In genomic region chr9:47867474-47867873, GRCm38 (mm10) we compare ENCODE assay signal across 24 mouse cellular contexts.
A peak's percentile ranks its signal among the peaks of the same experiment; 100 is the strongest.
DNase-seq lines count a peak whose midpoint lies in the region; ATAC-seq lines count a peak whose summit lies in the region.
"Had no signal": no experiment of that assay in that cellular context is flagged by ENCODE, and none has a peak within 500 bp of the region (broad histone marks: within the 10 kb centered on the region; RNA-seq: fewer than 3 reads in every experiment).

No protein-coding gene starts in this region.

- H3K4me1 ChIP-seq in embryonic facial prominence, embryonic 11.5 days (ENCODE audit: control insufficient read depth, insufficient read depth, low read length) = peaks cover 4% of the 10 kb centered on the region
- H3K4me1 ChIP-seq in embryonic facial prominence, embryonic 10.5 days = peaks cover 30% of the 10 kb centered on the region
- H3K4me1 ChIP-seq in kidney, embryonic 14.5 days (ENCODE audit: control insufficient read depth, insufficient read depth, low read length) = peaks cover 13% of the 10 kb centered on the region
- peaks cover 16% of the 10 kb centered on the region for H3K4me1 ChIP-seq in kidney, embryonic 16.5 days (ENCODE audit: insufficient read depth, low read length)
- H3K4me1 ChIP-seq: forebrain, embryonic 13.5 days; forebrain, embryonic 15.5 days had no signal

- H3K27ac ChIP-seq in embryonic facial prominence, embryonic 11.5 days (replicated peaks; ENCODE audit: low read depth, low read length) = no peak overlapping the region
- no peak overlapping the region for H3K27ac ChIP-seq in embryonic facial prominence, embryonic 10.5 days (replicated peaks)
- H3K27ac ChIP-seq in kidney, embryonic 14.5 days (ENCODE audit: low read depth, low read length) = no peak overlapping the region
- no peak overlapping the region for H3K27ac ChIP-seq in kidney, embryonic 16.5 days (ENCODE audit: low read length)
- H3K27ac ChIP-seq: embryonic facial prominence, embryonic 12.5 days; forebrain, embryonic 13.5 days; forebrain, embryonic 15.5 days had no signal

- H3K36me3 ChIP-seq in embryonic facial prominence, embryonic 11.5 days (replicated peaks; ENCODE audit: control insufficient read depth, insufficient read depth, low read depth, low read length) = no peaks in the 10 kb centered on the region
- no peaks in the 10 kb centered on the region for H3K36me3 ChIP-seq in embryonic facial prominence, embryonic 10.5 days (replicated peaks)
- H3K36me3 ChIP-seq in kidney, embryonic 14.5 days (ENCODE audit: control insufficient read depth, insufficient read depth, low read length) = no peaks in the 10 kb centered on the region
- no peaks in the 10 kb centered on the region for H3K36me3 ChIP-seq in kidney, embryonic 16.5 days (ENCODE audit: insufficient read depth, low read length)
- H3K36me3 ChIP-seq: embryonic facial prominence, embryonic 12.5 days; forebrain, embryonic 15.5 days; G1E had no signal

- no peak overlapping the region for H3K4me2 ChIP-seq in embryonic facial prominence, embryonic 11.5 days (ENCODE audit: low read depth, low read length)
- no peak overlapping the region for H3K4me2 ChIP-seq in kidney, embryonic 14.5 days (replicated peaks; ENCODE audit: low read depth, low read length)
- H3K4me2 ChIP-seq in kidney, embryonic 16.5 days (replicated peaks; ENCODE audit: low read depth, low read length) = no peak overlapping the region
- H3K4me2 ChIP-seq: embryonic facial prominence, embryonic 12.5 days; forebrain, embryonic 13.5 days; forebrain, embryonic 15.5 days had no signal

- 0 out of 2 replicates have a peak, but pooled peaks have one; percentile 23 for ATAC-seq in embryonic facial prominence, embryonic 11.5 days (replicated peaks; ENCODE audit: insufficient number of reproducible peaks, low FRiP score, low TSS enrichment, low read depth)
- peak; percentile 71; the same call in 1 of the 2 replicates for ATAC-seq in kidney, embryonic 14.5 days (ENCODE audit: low FRiP score, low TSS enrichment)
- ATAC-seq in kidney, embryonic 16.5 days (ENCODE audit: low FRiP score, low TSS enrichment) = peak; percentile 46
- ATAC-seq: activated CD4-positive, CD25-positive, alpha-beta regulatory T cell, adult 4 months; CD4-positive, CD25-positive, alpha-beta regulatory T cell, adult 4 months; forebrain, embryonic 13.5 days; forebrain, embryonic 15.5 days; Patski had no signal

- WGBS in embryonic facial prominence, embryonic 11.5 days = 58% methylated on average over 7 of the region's 7 CpGs
- WGBS in embryonic facial prominence, embryonic 10.5 days = 71% methylated on average over 7 of the region's 7 CpGs
- WGBS in kidney, embryonic 14.5 days = 35% methylated on average over 7 of the region's 7 CpGs
- WGBS in kidney, embryonic 16.5 days = 41% methylated on average over 7 of the region's 7 CpGs

- no peak for DNase-seq in embryonic facial prominence, embryonic 11.5 days (ENCODE audit: low spot score)
- DNase-seq in embryonic facial prominence, embryonic 10.5 days (ENCODE audit: low spot score) = no peak
- DNase-seq in kidney, postnatal 14 days = no peak
- DNase-seq in kidney, postnatal 25 days = no peak
- peak; percentile 8 for DNase-seq in skeletal muscle tissue, adult 2 months (ENCODE audit: low read depth, low spot score)
- DNase-seq: adrenal gland, adult 8-10 months; adrenal gland, postnatal 14 days; adrenal gland, postnatal 36 days; B cell, adult 2 months; cerebellum, adult 11-12 months; cerebellum, adult 2 months; cerebellum, adult 9-10 months; cerebellum, postnatal 10 days; cerebellum, postnatal 25 days had no signal

- H3K9me3 ChIP-seq in embryonic facial prominence, embryonic 11.5 days (replicated peaks; ENCODE audit: control insufficient read depth, low read length) = no peaks in the 10 kb centered on the region
- H3K9me3 ChIP-seq in embryonic facial prominence, embryonic 10.5 days = no peaks in the 10 kb centered on the region
- no peaks in the 10 kb centered on the region for H3K9me3 ChIP-seq in kidney, embryonic 14.5 days (ENCODE audit: control insufficient read depth, low read length)
- no peaks in the 10 kb centered on the region for H3K9me3 ChIP-seq in kidney, embryonic 16.5 days (ENCODE audit: low read length)
- H3K9me3 ChIP-seq: embryonic facial prominence, embryonic 12.5 days; forebrain, embryonic 13.5 days; forebrain, embryonic 15.5 days had no signal

- no peak overlapping the region for H3K4me3 ChIP-seq in embryonic facial prominence, embryonic 11.5 days (ENCODE audit: low read depth, low read length)
- H3K4me3 ChIP-seq in embryonic facial prominence, embryonic 10.5 days = no peak overlapping the region
- no peak overlapping the region for H3K4me3 ChIP-seq in kidney, embryonic 14.5 days (ENCODE audit: low read length)
- no peak overlapping the region for H3K4me3 ChIP-seq in kidney, embryonic 16.5 days (ENCODE audit: low read length)
- H3K4me3 ChIP-seq: embryonic facial prominence, embryonic 12.5 days; forebrain, embryonic 13.5 days; forebrain, embryonic 15.5 days had no signal

- H3K9ac ChIP-seq in embryonic facial prominence, embryonic 11.5 days (replicated peaks; ENCODE audit: low read length) = no peak overlapping the region
- H3K9ac ChIP-seq in kidney, embryonic 14.5 days (ENCODE audit: low read depth, low read length) = no peak overlapping the region
- no peak overlapping the region for H3K9ac ChIP-seq in kidney, embryonic 16.5 days (replicated peaks; ENCODE audit: low read length)
- H3K9ac ChIP-seq: embryonic facial prominence, embryonic 12.5 days; forebrain, embryonic 13.5 days; forebrain, embryonic 15.5 days had no signal

- H3K27me3 ChIP-seq in embryonic facial prominence, embryonic 11.5 days (ENCODE audit: control insufficient read depth, insufficient read depth, low read length) = no peaks in the 10 kb centered on the region
- peaks cover 22% of the 10 kb centered on the region; the same call in 1 of the 2 replicates for H3K27me3 ChIP-seq in embryonic facial prominence, embryonic 10.5 days (replicated peaks; ENCODE audit: low read depth, poor library complexity, severe bottlenecking)
- no peaks in the 10 kb centered on the region for H3K27me3 ChIP-seq in kidney, embryonic 14.5 days (ENCODE audit: control insufficient read depth, insufficient read depth, low read length)
- peaks cover 10% of the 10 kb centered on the region; the same call in 1 of the 2 replicates for H3K27me3 ChIP-seq in kidney, embryonic 16.5 days (ENCODE audit: insufficient read depth, low read length)
- H3K27me3 ChIP-seq: CH12.LX; embryonic facial prominence, embryonic 12.5 days; forebrain, embryonic 15.5 days; Patski had no signal
